Mouse (Mus musculus) cerebellum, adult 11-12 months (tissue): ENCODE data around the gene Uap1l1.

Experiments
- DNase-seq: peaks from one replicate; pipeline ENCODE4 v3.0.0; 2022

The Uap1l1 gene

DNA sequence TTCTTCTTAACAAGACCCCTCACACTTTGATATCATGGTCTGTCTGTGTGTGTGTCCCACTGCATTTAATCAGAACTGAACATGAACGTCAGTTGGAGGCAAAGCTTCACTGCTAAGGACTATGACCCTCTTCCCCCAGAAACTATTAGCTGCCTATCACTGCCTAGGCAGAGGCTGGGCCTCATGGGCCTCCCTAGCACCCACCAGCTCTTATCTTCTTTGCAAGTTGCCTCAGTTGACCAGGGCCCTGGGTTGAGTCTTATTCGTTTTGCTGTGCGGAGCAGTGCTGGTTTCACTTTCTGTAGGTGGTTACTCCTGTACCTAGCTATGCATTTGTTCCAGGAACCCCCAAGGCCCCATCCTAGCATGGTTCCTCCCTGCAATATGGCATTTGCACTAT, 4.5 kb upstream of the Uap1l1 start:
- no peak for DNase-seq

- DNase-seq, result no peak
These were observed 756 bp downstream of the Uap1l1 start for GRCm38 (mm10) chr2:25364761-25365090.

- no peak for DNase-seq
These were observed 1.2 kb downstream of the Uap1l1 start for GRCm38 (mm10) chr2:25364313-25364712.

GRCm38 (mm10) chr2:25363478-25364178, 1.9 kb downstream of the Uap1l1 start:
- DNase-seq, result no peak

- DNase-seq, result no peak
These were observed 5.6 kb downstream of the Uap1l1 start for GRCm38 (mm10) chr2:25359848-25360247.

DNA sequence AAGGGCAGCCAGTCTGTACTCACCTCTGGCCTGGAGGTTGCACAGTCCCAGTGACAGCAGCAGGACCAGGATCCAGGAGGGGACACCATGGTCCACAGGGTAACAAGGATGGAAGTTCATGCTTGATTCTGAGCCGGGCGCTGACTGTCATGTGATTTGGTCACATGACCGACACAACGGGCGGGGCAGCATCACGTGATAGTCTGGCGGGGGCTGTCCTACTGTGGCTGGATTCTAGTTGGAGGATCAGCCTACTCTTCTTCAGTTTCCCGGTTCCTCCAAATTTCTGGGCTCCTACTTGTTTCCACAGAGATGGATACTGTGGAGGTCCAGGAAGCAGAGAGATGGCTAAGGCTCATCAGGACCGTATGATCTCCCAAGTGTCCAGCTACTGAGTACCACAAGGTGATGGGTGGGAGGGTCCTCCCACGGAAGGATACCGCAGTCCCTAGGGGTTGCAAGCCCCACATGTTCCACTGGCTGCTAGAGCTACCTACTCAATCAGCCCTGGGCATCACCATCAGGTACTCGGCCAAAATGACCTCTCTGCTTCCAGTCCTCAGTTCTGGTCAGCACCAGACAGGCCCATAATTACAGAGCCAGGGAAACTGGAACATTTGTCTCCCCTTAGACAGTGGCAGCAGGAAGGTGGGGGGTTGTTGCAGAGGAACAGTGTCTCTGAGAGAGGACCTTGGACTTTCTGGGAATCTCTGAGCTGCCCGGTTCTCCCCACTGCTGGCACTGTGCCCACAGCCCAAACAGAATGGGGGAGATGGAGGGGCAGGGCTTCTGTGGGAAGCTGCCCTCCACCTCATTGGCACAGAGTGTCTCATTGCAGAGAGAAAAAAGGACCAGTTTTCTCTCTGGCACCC, 9.0 kb downstream of the Uap1l1 start, which contains the start of gene Dpp7:
Gene Dpp7 (minus strand): TSS at position 152 of the 872 bp plus-strand sequence.
- peak; percentile 84 for DNase-seq

DNA sequence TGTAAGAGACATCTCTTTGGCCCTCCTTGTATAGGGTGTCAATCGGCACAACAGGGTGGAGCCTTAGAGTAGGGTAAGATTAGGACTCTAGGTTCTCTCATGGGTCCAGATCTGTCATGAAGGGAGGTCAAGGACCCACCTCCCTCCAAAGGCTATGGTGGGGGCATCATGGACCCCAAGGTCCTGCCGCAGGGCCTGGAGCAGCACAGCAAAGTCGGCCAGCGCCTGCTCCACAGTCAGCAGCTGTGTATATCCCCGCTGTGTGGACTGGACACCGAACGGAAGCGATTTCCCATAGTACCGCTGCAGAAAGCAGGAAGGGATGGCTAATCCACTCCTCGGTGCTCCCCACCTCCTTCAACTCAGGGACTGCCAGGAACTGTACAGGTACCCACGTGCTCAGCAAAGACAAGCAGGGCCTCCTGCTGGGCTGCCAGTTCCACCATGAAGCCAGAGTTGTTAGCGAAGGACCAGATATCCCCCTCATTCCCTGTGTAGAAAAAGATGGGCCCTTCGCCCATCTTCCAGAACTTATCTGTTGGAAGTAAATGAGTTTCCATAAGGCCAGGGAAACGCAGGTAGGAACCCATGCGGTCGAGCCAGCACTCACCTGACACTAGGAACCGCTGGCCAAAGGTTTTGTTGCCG, 9.9 kb downstream of the Uap1l1 start:
- no peak for DNase-seq

DNA sequence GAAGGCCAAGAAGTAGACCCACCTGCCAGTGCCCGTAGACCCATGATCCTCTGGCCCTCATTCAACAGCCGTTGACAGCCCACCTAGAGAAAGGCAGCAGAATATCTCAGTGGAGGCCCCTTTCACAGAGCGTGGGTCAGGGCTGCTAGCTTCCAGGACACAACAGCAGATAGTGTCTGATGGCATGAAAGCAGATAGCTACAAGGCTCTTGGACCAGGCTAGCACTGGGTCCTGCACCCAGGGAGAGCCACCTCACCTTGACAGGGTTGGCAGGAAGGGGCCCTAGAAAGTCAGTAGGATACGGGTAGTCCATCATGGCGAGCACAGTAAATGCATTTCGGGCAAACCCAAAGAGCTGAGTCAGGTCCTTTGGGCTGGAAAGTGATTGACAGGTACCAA, 11.3 kb downstream of the Uap1l1 start:
- no peak for DNase-seq

GRCm38 (mm10) chr2:25350701-25351100, 14.8 kb downstream of the Uap1l1 start:
- DNase-seq, result no peak

GRCm38 (mm10) chr2:25349499-25349898, 16.0 kb downstream of the Uap1l1 start:
- DNase-seq, result no peak

DNA sequence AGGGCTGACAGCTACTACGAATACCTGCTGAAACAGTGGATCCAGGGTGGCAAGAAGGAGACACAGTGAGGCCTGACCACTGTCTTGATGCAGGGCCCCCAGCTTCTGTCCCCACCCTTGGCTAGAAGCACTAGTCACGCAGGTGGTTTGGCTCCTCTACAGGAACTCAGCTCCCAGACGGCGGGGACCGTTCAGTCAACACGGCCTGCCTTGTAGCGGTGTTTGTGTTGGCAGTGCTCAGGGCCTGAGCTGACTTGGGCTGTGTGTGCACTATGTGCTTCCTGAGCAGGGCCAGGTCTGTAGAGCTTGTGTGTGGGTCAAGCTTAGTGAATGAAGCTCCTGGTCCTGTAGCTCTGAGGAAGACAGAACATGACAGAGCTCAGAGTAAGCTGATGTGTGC, 17.3 kb downstream of the Uap1l1 start:
- no peak for DNase-seq

GRCm38 (mm10) chr2:25338303-25338702, 27.2 kb downstream of the Uap1l1 start:
- no peak for DNase-seq

DNA sequence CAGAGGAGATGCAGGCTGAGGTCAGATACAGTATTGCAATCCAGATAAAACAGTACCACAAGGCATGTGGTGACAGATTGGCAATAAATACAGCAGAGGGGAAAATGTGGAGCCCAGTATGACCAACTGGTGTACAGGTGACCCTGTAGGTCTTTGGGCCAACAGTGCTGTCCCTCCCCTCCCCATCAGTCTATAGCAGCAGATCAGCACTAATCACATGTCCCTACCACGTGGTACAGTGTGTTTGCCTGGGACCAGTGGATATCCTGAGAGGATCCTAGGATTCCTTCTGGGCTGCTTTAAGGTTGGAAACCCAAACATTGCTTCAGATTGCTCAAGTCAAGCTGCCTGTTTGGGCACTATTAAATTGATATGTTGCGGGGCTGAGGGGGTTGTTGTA, 31.9 kb downstream of the Uap1l1 start:
- no peak for DNase-seq

DNA sequence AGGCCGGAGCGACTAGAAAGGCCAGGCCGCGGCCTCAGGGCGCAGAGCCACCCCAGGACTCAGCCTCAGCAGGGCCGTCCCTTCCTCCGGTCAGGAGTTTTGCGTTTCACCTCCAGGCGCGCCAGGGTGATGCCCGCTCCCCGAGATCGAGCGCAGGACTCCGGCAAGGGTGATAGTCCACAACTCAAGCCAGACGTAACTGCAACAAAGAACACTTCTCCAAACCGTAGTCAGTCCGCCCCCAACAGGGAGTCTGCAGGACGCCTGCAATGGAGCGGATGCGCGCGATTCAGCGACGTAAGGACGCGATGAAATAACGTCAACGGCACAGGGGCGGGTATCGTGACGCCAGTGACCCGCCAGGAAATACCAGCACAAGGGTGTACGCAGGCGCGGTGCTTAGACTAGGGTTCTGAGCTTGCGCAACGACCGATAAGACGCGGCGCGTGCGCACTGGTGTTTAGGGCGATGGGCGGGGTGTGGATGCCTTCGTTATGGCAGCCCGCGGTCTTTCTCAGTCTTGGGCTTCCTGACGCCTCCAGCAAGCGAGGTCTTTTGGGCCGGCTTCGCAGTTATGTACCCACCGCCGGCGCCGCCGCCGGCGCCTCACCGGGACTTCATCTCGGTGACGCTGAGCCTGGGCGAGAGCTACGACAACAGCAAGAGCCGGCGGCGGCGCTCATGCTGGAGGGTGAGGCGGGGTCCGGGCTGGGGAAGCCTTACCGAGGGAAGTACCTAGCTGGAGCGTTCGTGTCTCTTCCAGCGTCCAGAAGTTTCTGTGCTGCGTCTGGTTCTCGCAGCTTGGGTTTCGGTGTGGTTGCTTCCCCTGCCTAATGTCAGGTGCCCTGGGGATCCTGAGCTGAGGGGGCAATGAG, 33.0 kb downstream of the Uap1l1 start, which contains the start of gene Man1b1:
Gene Man1b1 (plus strand): TSS at position 53 of the 875 bp plus-strand sequence.
- DNase-seq, result peak; percentile 99

DNA sequence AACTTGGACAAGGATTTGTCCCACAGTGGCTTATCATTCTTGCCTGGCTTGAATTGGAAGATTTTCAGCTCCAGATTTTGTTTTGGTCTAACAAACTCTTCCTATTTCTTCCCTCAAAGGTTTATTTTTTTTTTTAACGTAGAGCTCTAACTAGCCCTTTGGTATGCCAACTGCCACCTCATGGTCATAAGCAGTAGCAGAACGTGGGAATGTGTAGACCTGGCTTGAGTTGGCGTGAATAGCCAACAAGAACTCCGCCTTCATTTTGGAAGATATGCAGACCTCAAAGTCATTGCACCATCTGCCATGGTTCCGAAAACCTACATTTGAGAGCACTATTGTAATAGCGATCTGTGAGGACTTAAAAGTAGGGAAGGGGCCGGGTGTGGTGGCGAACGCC, 34.0 kb downstream of the Uap1l1 start:
- no peak for DNase-seq

DNA sequence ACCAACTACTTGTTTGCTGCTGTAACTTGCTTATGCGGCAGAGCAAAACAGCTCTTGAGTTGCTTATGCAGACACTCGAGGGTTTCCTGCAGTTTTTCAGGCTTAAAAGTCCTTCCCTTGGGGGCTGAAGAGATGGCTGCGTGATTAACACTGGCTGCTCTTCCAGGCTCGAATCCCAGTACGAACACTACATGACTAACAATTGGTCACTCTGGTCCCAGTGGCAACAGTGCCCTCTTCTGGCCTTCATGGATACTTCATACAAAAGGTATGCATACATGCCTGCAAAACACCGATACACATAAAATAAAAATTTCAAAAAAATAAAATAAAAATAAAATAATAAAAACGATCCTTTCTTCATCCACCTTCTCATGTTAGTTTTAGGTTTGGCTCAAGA, 37.0 kb downstream of the Uap1l1 start:
- DNase-seq, result no peak

DNA sequence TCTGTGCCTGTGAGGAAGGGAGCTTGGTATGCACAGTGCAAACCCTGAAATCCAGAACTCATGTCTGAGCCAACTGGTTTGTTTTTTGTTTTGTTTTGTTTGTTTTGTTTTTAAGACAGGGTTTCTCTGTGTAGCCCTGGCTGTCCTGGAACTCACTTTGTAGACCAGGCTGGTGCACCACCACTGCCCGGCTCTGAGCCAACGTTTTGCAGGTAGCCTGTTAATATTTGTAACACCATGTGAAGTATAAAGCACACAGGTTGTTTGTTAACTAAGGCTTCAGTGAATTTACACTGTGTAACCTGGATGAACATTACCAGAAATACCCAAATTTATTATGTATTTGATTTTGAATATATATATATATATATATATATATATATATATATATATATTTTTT, 39.4 kb downstream of the Uap1l1 start:
- no peak for DNase-seq

GRCm38 (mm10) chr2:25320084-25320483, 45.4 kb downstream of the Uap1l1 start:
- no peak for DNase-seq

- peak; percentile 90 for DNase-seq
These were observed 46.3 kb downstream of the Uap1l1 start, which contains the start of gene Grin1 for GRCm38 (mm10) chr2:25318971-25319773. Gene Grin1 (minus strand): TSS chr2:25319187.

GRCm38 (mm10) chr2:25318119-25318966, 47.1 kb downstream of the Uap1l1 start:
- DNase-seq, result peak; percentile 77

DNA sequence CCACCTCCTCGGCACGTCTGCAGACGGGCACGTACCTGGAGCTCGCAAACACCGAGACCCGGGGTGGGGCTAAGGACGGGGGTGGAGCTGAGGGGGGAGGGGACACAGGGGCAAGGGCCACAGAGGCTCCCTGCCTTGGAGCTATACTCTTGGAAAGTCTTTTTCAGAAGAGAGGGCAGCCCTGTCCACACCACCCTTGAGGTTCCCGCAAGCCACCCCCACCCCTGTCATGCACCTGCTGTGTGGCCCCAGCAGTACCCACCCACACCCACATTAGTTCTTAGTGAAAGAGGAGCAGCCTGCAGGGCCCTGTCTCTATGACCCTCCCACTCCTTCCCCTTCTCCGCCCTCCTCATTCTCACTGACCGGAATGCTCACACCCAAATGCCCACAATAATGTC, 54.0 kb downstream of the Uap1l1 start:
- DNase-seq, result no peak
